ENCODE assay signal across 30 mouse cellular contexts in genomic region chr3:6385669-6386068, GRCm38 (mm10).
DNase-seq lines count a peak whose midpoint lies in the region; ATAC-seq lines count a peak whose summit lies in the region.
"Had no signal": no experiment of that assay in that cellular context is flagged by ENCODE, and none has a peak within 500 bp of the region (broad histone marks: within the 10 kb centered on the region; RNA-seq: fewer than 3 reads in every experiment).

No protein-coding gene starts in this region.

- H3K4me3 ChIP-seq in hindbrain, embryonic 11.5 days (ENCODE audit: low read depth, low read length) = no peak overlapping the region
- H3K4me3 ChIP-seq in hindbrain, embryonic 10.5 days = no peak overlapping the region
- no peak overlapping the region for H3K4me3 ChIP-seq in neural tube, embryonic 11.5 days (ENCODE audit: low read depth, low read length)
- no peak overlapping the region for H3K4me3 ChIP-seq in neural tube, embryonic 12.5 days
- H3K4me3 ChIP-seq: embryonic facial prominence, embryonic 10.5 days; embryonic facial prominence, embryonic 15.5 days; forebrain, embryonic 12.5 days; hindbrain, embryonic 12.5 days; limb, embryonic 12.5 days; liver, embryonic 15.5 days; lung, embryonic 15.5 days; neural tube, embryonic 13.5 days had no signal

- 0 out of 2 replicates have a peak, but pooled peaks have one; percentile 27 for ATAC-seq in hindbrain, embryonic 11.5 days (ENCODE audit: low FRiP score)
- ATAC-seq in neural tube, embryonic 11.5 days (ENCODE audit: insufficient read depth, low FRiP score, low TSS enrichment) = peak; percentile 33; the same call in 1 of the 2 replicates
- 0 out of 2 replicates have a peak, but pooled peaks have one; percentile 56 for ATAC-seq in neural tube, embryonic 12.5 days (ENCODE audit: low FRiP score, low read depth)
- ATAC-seq: intestine, postnatal 0 days had no signal

- no peaks in the 10 kb centered on the region for H3K4me1 ChIP-seq in hindbrain, embryonic 11.5 days (replicated peaks; ENCODE audit: control insufficient read depth, insufficient read depth, low read length)
- H3K4me1 ChIP-seq in hindbrain, embryonic 10.5 days (replicated peaks) = no peaks in the 10 kb centered on the region
- no peaks in the 10 kb centered on the region for H3K4me1 ChIP-seq in neural tube, embryonic 11.5 days (ENCODE audit: control insufficient read depth, insufficient read depth, low read length)
- H3K4me1 ChIP-seq in neural tube, embryonic 12.5 days = no peaks in the 10 kb centered on the region
- H3K4me1 ChIP-seq: embryonic facial prominence, embryonic 15.5 days; forebrain, embryonic 12.5 days; hindbrain, embryonic 12.5 days; liver, embryonic 15.5 days; lung, embryonic 15.5 days had no signal

- no peak for DNase-seq in hindbrain, embryonic 11.5 days (ENCODE audit: low spot score)
- no peak for DNase-seq in hindbrain, embryonic 10.5 days (ENCODE audit: low spot score)
- DNase-seq in neural tube, embryonic 11.5 days (ENCODE audit: low spot score) = no peak
- DNase-seq in neural tube, embryonic 10.5 days (ENCODE audit: extremely low spot score, low spot score) = no peak
- no peak for DNase-seq in B cell, adult 2 months
- DNase-seq in MN1 (ENCODE audit: low spot score) = no peak
- DNase-seq: adrenal gland, adult 2 months; cerebellum, adult 2 months; cerebellum, postnatal 25 days; gastrocnemius, postnatal 14 days; heart, postnatal 14 days; kidney, adult 9 months; kidney, postnatal 10 days; layer of hippocampus, adult 9-11 months; retina, postnatal 1 day; right cerebral cortex, postnatal 14 days; spleen, adult 18-20 months; thymus, adult 18-20 months; thymus, postnatal 25 days had no signal

- no peaks in the 10 kb centered on the region for H3K36me3 ChIP-seq in hindbrain, embryonic 11.5 days (ENCODE audit: control insufficient read depth, insufficient read depth, low read length)
- no peaks in the 10 kb centered on the region for H3K36me3 ChIP-seq in hindbrain, embryonic 10.5 days
- no peaks in the 10 kb centered on the region for H3K36me3 ChIP-seq in neural tube, embryonic 11.5 days (ENCODE audit: control insufficient read depth, insufficient read depth, low read length)
- no peaks in the 10 kb centered on the region for H3K36me3 ChIP-seq in neural tube, embryonic 12.5 days
- H3K36me3 ChIP-seq: embryonic facial prominence, embryonic 10.5 days; embryonic facial prominence, embryonic 15.5 days; forebrain, embryonic 12.5 days; hindbrain, embryonic 12.5 days; limb, embryonic 12.5 days; liver, embryonic 15.5 days; lung, embryonic 15.5 days; neural tube, embryonic 13.5 days had no signal

- no peak overlapping the region for H3K27ac ChIP-seq in hindbrain, embryonic 11.5 days (ENCODE audit: low read depth, low read length)
- H3K27ac ChIP-seq in hindbrain, embryonic 10.5 days = no peak overlapping the region
- H3K27ac ChIP-seq in neural tube, embryonic 11.5 days (ENCODE audit: low read depth, low read length) = no peak overlapping the region
- no peak overlapping the region for H3K27ac ChIP-seq in neural tube, embryonic 12.5 days
- H3K27ac ChIP-seq: embryonic facial prominence, embryonic 10.5 days; embryonic facial prominence, embryonic 15.5 days; forebrain, embryonic 12.5 days; hindbrain, embryonic 12.5 days; limb, embryonic 12.5 days; liver, embryonic 15.5 days; lung, embryonic 15.5 days; neural tube, embryonic 13.5 days; stomach, postnatal 0 days had no signal

- H3K9ac ChIP-seq in hindbrain, embryonic 11.5 days (ENCODE audit: low read depth, low read length) = no peak overlapping the region
- H3K9ac ChIP-seq in neural tube, embryonic 11.5 days (ENCODE audit: low read length) = no peak overlapping the region
- no peak overlapping the region for H3K9ac ChIP-seq in neural tube, embryonic 12.5 days
- H3K9ac ChIP-seq: embryonic facial prominence, embryonic 15.5 days; forebrain, embryonic 12.5 days; hindbrain, embryonic 12.5 days; limb, embryonic 12.5 days; liver, embryonic 15.5 days; lung, embryonic 15.5 days; neural tube, embryonic 13.5 days had no signal

- H3K9me3 ChIP-seq in hindbrain, embryonic 11.5 days (ENCODE audit: control insufficient read depth, low read length) = no peaks in the 10 kb centered on the region
- no peaks in the 10 kb centered on the region for H3K9me3 ChIP-seq in hindbrain, embryonic 10.5 days
- no peaks in the 10 kb centered on the region for H3K9me3 ChIP-seq in neural tube, embryonic 11.5 days (ENCODE audit: control insufficient read depth, low read length)
- H3K9me3 ChIP-seq in neural tube, embryonic 12.5 days = no peaks in the 10 kb centered on the region
- H3K9me3 ChIP-seq: embryonic facial prominence, embryonic 10.5 days; embryonic facial prominence, embryonic 15.5 days; forebrain, embryonic 12.5 days; hindbrain, embryonic 12.5 days; limb, embryonic 12.5 days; liver, embryonic 15.5 days; lung, embryonic 15.5 days; neural tube, embryonic 13.5 days had no signal

- no peaks in the 10 kb centered on the region for H3K27me3 ChIP-seq in hindbrain, embryonic 11.5 days (ENCODE audit: control insufficient read depth, insufficient read depth, low read length)
- no peaks in the 10 kb centered on the region for H3K27me3 ChIP-seq in hindbrain, embryonic 10.5 days (ENCODE audit: insufficient read depth, poor library complexity, severe bottlenecking)
- no peaks in the 10 kb centered on the region for H3K27me3 ChIP-seq in neural tube, embryonic 11.5 days (ENCODE audit: control insufficient read depth, insufficient read depth, low read length)
- H3K27me3 ChIP-seq in neural tube, embryonic 12.5 days (replicated peaks) = no peaks in the 10 kb centered on the region
- H3K27me3 ChIP-seq: embryonic facial prominence, embryonic 15.5 days; forebrain, embryonic 12.5 days; hindbrain, embryonic 12.5 days; limb, embryonic 12.5 days; liver, embryonic 15.5 days; lung, embryonic 15.5 days; neural tube, embryonic 13.5 days had no signal

- H3K4me2 ChIP-seq in hindbrain, embryonic 11.5 days (replicated peaks; ENCODE audit: low read depth, low read length) = no peak overlapping the region
- no peak overlapping the region for H3K4me2 ChIP-seq in neural tube, embryonic 11.5 days (ENCODE audit: low read depth)
- H3K4me2 ChIP-seq in neural tube, embryonic 12.5 days (replicated peaks) = no peak overlapping the region
- H3K4me2 ChIP-seq: embryonic facial prominence, embryonic 15.5 days; forebrain, embryonic 12.5 days; hindbrain, embryonic 12.5 days; limb, embryonic 12.5 days; liver, embryonic 15.5 days; lung, embryonic 15.5 days; neural tube, embryonic 13.5 days had no signal
